Mouse (Mus musculus) limb, embryonic 11.5 days (tissue): ENCODE measurements around the gene Wdr93. TPM values are rescaled to one million over a fixed set of nuclear protein-coding genes. Genes with fewer than 3 reads are reported as not detected.

ENCODE experiments used
- ATAC-seq: fragments of 200-750 bp; cut with Nextera tagmentation; 2 replicates; pipeline ENCODE4 v1.8.0; 2017; ENCODE audit warnings: low read depth; ENCODE audit not compliant: insufficient number of reproducible peaks, low FRiP score, low TSS enrichment
- DNase-seq: peaks from one replicate; pipeline ENCODE4 v3.0.0-alpha.2; 2015; ENCODE audit warnings: low spot score
- H3K27ac ChIP-seq: fragments of 300-500 bp; sonication (generic); replicated peaks from 2 replicates; pipeline ENCODE4 v1.5.1; 2014; ENCODE audit warnings: low read depth, mild to moderate bottlenecking, low read length
- H3K27me3 ChIP-seq: fragments of 300-500 bp; sonication (generic); 2 replicates; pipeline ENCODE4 v1.6.1; 2014; ENCODE audit warnings: mild to moderate bottlenecking, low read length, mixed read lengths; ENCODE audit not compliant: control insufficient read depth, insufficient read depth
- H3K36me3 ChIP-seq: fragments of 300-500 bp; sonication (generic); 2 replicates; pipeline ENCODE4 v1.6.1; 2014; ENCODE audit warnings: mild to moderate bottlenecking, low read length, moderate library complexity, mixed read lengths; ENCODE audit not compliant: control insufficient read depth, insufficient read depth
- H3K4me1 ChIP-seq: fragments of 300-500 bp; sonication (generic); 2 replicates; pipeline ENCODE4 v1.6.1; 2014; ENCODE audit warnings: low read length, mixed read lengths; ENCODE audit not compliant: control insufficient read depth, insufficient read depth
- H3K4me2 ChIP-seq: fragments of 300-500 bp; sonication (generic); 2 replicates; pipeline ENCODE4 v1.6.1; 2014; ENCODE audit warnings: low read depth, mild to moderate bottlenecking, moderate library complexity; ENCODE audit not compliant: severe bottlenecking
- H3K4me3 ChIP-seq: fragments of 300-500 bp; sonication (generic); 2 replicates; pipeline ENCODE4 v1.5.1; 2014; ENCODE audit warnings: low read depth, low read length
- H3K9ac ChIP-seq: fragments of 300-500 bp; sonication (generic); 2 replicates; pipeline ENCODE4 v1.6.1; 2014; ENCODE audit warnings: mild to moderate bottlenecking, low read length
- H3K9me3 ChIP-seq: fragments of 300-500 bp; sonication (generic); 2 replicates; pipeline ENCODE4 v1.6.1; 2016; ENCODE audit warnings: low read length; ENCODE audit not compliant: control insufficient read depth
- WGBS: fragments of 180-500 bp; shearing (Covaris S2); extraction: QIAGEN DNeasy Blood & Tissue Kit; methylation state at CpG from one replicate; pipeline ENCODE4 v1.1.7; 2014; 5-methylcytosine and 5-hydroxymethylcytosine counted together
- polyA plus RNA-seq: library from polyadenylated mRNA; unstranded; fragments of >200 nt; fragmentation: Nextera tagmentation; extraction: Ambion mirVana; gene quantifications from 2 replicates; pipeline ENCODE4 v1.2.1, GENCODE M21; 2014

The Wdr93 gene
- polyA plus RNA-seq, 1 experiment from 2014 or later, result 0.07 TPM

DNA sequence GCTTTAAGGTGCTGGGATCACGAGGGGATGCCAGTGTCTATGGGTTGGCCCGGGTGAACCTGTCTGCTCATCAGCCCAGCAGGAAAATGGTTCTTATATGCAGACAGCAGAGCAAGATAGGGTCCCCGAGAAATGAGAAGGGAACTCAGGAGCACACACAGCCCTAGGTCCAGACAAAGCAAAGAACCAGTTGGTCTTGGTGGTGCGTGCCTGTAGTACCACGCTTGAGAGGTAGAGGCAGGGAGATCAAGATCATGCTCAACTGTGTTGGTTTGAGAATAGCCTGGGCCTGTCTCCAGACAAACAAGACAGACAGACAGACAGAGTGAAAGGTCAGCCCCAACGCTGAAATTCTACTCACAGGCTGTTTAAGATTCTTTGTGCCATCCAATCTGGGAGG, 56.5 kb downstream of the Wdr93 start:
- ATAC-seq, result no peak
- WGBS, result 75% methylated on average over 6 of the region's 6 CpGs
- Histone ChIP-seq H3K4me2 (no peak overlapping the region), H3K4me3 (no peak overlapping the region), H3K27me3 (peaks cover 8% of the 10 kb centered on the region; the same call in 1 of the 2 replicates), H3K27ac (no peak overlapping the region), H3K4me1 (no peaks in the 10 kb centered on the region), H3K9me3 (no peaks in the 10 kb centered on the region), H3K36me3 (no peaks in the 10 kb centered on the region), H3K9ac (no peak overlapping the region)
- no peak for DNase-seq

DNA sequence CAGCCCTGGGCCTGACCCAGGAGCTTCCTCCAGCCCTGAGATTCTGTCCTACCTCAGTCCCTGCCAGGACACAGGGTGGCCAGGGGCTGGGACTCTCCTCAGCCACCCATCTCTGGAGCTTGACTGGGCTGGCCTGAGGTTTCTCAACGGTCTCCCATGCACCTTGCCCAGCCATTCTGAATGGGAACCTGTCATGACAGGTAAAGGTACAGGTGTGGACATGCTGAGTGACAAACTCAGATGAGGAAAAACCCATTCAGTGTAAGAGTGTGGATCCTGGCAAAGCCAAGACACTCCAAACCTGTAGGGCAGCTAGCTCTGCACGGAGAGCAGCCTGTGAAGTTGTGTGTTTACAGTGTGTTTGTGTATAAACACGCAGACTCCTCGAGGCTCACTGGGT, 57.4 kb downstream of the Wdr93 start:
- no peak overlapping the region for H3K4me3 ChIP-seq
- 0 out of 2 replicates have a peak, but pooled peaks cover under 1% of the 10 kb centered on the region for H3K27me3 ChIP-seq
- no peaks in the 10 kb centered on the region for H3K9me3 ChIP-seq
- H3K4me2 ChIP-seq, result no peak overlapping the region
- H3K9ac ChIP-seq, result no peak overlapping the region
- no peaks in the 10 kb centered on the region for H3K36me3 ChIP-seq
- 76% methylated on average over 4 of the region's 4 CpGs for WGBS
- H3K27ac ChIP-seq, result no peak overlapping the region
- no peaks in the 10 kb centered on the region for H3K4me1 ChIP-seq
- ATAC-seq (no peak), DNase-seq (no peak)

DNA sequence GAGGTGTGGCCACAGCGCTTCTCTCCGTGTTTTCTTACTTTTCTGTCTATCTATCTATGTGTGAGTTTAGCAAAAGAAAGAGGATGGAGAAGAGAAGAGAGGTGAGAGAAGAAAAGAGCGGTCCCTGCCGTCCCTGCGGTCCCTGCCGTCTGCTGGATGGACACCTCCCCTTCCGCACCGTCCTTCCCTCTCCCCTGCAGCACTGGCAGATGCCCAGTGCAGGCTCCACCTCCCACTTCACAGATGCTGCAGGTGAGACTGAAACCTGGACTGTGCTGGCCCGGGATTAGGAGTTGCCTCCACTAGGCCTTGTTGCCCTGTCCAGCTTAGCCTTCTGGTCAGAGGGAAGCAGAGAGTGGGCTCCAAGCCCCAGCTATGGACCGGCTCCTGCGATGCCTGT, 58.4 kb downstream of the Wdr93 start:
- Histone ChIP-seq H3K27ac (no peak overlapping the region), H3K4me1 (no peaks in the 10 kb centered on the region), H3K4me2 (no peak overlapping the region), H3K9me3 (no peaks in the 10 kb centered on the region), H3K4me3 (no peak overlapping the region), H3K27me3 (no peaks in the 10 kb centered on the region), H3K36me3 (no peaks in the 10 kb centered on the region), H3K9ac (no peak overlapping the region)
- ATAC-seq, result no peak
- DNase-seq, result no peak
- WGBS, result 70% methylated on average over 11 of the region's 11 CpGs

DNA sequence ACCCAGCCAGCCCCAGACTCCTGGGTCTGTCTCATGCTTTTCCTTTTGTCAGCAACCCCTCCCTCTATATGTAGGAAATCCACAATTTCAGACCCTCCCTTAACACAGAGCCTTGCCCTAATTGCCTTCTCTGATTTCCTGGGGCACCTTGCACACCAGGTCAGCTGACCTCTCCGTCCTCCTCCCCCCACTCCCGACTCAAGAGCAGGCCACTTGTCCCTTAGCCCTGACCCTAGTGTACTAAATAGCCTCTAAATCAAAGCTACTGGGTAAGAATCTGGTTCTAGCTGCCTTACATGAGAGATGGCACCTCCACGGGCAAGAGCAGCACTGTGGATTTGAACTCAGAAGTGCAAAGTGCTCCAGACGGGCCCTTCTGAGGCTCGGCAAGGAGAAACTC, 59.1 kb downstream of the Wdr93 start:
- Histone ChIP-seq H3K27me3 (no peaks in the 10 kb centered on the region), H3K4me3 (no peak overlapping the region), H3K36me3 (no peaks in the 10 kb centered on the region), H3K4me1 (no peaks in the 10 kb centered on the region), H3K9ac (no peak overlapping the region), H3K9me3 (no peaks in the 10 kb centered on the region), H3K4me2 (no peak overlapping the region), H3K27ac (no peak overlapping the region)
- no peak for ATAC-seq
- no peak for DNase-seq
- WGBS, result 35% methylated on average over 5 of the region's 5 CpGs

DNA sequence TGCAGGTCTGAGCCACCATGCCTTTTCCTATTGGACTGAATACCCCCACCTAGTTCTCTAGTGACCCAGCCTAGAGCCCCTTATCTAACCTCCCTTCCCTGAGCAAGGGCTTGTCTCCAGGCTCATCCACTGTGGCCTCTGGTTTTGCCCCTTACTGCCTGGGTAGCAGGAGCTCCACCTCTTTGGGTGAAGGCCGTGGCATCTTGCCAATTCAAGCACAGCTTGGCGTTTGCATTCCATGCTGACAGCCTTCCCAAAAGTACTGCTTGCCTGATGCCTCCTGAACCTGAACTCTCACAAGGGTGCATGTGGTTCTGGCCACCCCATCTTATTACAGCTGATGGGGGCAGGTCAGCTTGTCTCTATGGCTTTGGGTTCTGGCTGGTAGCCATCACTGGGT, 60.9 kb downstream of the Wdr93 start:
- Histone ChIP-seq H3K36me3 (no peaks in the 10 kb centered on the region), H3K9me3 (no peaks in the 10 kb centered on the region), H3K27ac (no peak overlapping the region), H3K9ac (no peak overlapping the region), H3K4me3 (no peak overlapping the region), H3K27me3 (no peaks in the 10 kb centered on the region), H3K4me2 (no peak overlapping the region), H3K4me1 (no peaks in the 10 kb centered on the region)
- ATAC-seq (no peak), DNase-seq (no peak)
- WGBS, result 80% methylated on average over 2 of the region's 2 CpGs

DNA sequence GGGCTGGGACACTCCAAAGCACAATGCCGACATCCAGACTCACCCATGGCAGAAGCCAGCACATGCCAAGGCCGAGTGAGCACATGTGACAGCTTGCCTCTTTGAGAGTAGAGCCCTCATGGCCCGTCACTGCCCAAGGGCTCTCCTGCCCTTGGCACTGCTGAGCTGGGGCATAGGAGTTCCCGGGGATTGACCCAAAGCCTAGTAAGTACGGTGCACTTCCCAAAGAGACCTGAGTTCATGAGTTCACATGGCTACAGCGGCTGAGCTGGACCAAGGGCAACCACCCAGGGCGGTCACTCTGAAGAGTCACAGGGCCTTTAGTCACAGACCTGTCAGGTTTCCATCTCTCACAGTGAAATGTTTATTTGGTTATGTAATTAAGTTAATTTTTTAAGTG, 65.6 kb downstream of the Wdr93 start:
- Histone ChIP-seq H3K4me3 (no peak overlapping the region), H3K27ac (no peak overlapping the region), H3K4me2 (no peak overlapping the region), H3K9ac (no peak overlapping the region), H3K9me3 (no peaks in the 10 kb centered on the region), H3K27me3 (peaks cover 15% of the 10 kb centered on the region), H3K4me1 (0 out of 2 replicates have a peak, but pooled peaks cover 4% of the 10 kb centered on the region), H3K36me3 (no peaks in the 10 kb centered on the region)
- WGBS, result 82% methylated on average over 7 of the region's 7 CpGs
- ATAC-seq, result no peak
- DNase-seq, result no peak

DNA sequence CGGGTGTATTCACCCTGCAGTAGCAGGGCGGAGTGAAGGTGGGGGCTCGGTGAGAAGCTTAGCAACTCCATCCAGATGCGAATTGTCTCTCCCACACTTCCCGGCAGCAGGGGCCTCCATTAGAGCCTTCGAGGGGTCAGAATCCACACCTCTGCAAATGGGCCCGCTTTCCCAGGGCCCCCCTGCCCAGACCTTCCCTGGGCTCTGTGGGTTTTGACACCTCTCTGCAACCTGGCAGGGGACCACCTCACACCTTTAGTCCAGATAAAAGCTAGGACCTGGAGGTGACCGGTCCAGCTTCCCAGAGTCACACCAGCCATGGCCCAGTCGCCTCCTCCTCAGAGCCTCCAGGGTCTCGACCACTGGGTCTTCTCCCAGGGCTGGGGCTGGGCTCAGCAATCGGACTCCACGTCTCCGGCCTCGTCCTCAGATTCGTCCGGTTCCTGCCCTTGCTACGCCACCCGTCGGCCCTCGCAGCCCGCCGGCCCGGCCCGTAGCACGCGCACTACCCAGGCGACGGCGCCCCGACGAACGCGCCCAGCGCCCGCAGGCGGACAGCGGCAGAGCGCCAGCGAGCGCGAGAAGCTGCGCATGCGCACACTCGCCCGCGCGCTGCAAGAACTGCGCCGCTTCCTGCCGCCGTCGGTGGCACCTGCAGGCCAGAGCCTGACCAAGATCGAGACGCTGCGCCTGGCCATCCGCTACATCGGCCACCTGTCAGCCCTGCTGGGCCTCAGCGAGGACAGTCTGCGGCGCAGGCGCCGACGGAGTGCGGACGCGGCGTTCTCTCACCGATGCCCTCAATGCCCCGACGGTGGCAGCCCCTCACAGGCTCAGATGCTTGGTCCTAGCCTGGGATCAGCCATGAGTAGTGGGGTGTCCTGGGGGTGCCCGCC, 67.9 kb downstream of the Wdr93 start, which contains the start of gene Mesp2:
Gene Mesp2 (plus strand): TSS at position 117 of the 896 bp plus-strand sequence.
- 0 out of 2 replicates have a peak, but pooled peaks cover 4% of the 10 kb centered on the region for H3K4me1 ChIP-seq
- peak within 1 kb of the TSS; percentile 52 for H3K9ac ChIP-seq
- no peaks in the 10 kb centered on the region for H3K9me3 ChIP-seq
- H3K4me2 ChIP-seq, result peak within 1 kb of the TSS; percentile 58
- H3K27me3 ChIP-seq, result peaks cover 15% of the 10 kb centered on the region
- no peaks in the 10 kb centered on the region for H3K36me3 ChIP-seq
- peak within 1 kb of the TSS; percentile 21 for H3K4me3 ChIP-seq
- H3K27ac ChIP-seq, result no peak within 1 kb of the TSS
- 10% methylated on average over 71 of the region's 71 CpGs for WGBS
- ATAC-seq, result peak; percentile 57; the same call in 1 of the 2 replicates
- DNase-seq, result peak; percentile 78

DNA sequence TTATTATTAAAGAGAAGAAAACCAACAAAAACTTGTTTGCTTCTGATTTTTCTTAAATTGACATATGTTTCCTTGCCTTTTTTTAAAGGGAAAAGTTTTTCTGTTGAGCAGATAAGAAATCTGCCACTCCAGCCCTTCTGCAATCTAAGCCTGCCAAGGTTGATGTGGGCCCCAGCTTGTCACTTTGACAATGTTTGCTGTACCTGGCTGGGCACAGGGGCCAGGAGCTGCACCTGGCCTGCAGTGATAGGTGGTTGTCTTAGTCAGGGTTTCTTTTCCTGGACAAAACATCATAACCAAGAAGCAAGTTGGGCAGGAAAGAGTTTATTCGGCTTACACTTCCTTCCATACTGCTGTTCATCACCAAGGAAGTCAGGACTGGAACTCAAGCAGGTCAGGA, 70.4 kb downstream of the Wdr93 start:
- ATAC-seq, result no peak
- DNase-seq, result no peak
- WGBS, result 89% methylated on average over 1 of the region's 1 CpGs
- no peak overlapping the region for H3K4me3 ChIP-seq
- no peaks in the 10 kb centered on the region for H3K9me3 ChIP-seq
- H3K4me1 ChIP-seq, result 0 out of 2 replicates have a peak, but pooled peaks cover 4% of the 10 kb centered on the region
- H3K27me3 ChIP-seq, result peaks cover 15% of the 10 kb centered on the region
- no peaks in the 10 kb centered on the region for H3K36me3 ChIP-seq
- no peak overlapping the region for H3K27ac ChIP-seq
- H3K9ac ChIP-seq, result no peak overlapping the region
- no peak overlapping the region for H3K4me2 ChIP-seq
